Comparison of ENCODE assay signal across 21 mouse cellular contexts in genomic region chr7:16710604-16711003, GRCm38 (mm10). TPM values are rescaled to one million over a fixed set of nuclear protein-coding genes. Genes with fewer than 3 reads are reported as not detected.
DNase-seq lines count a peak whose midpoint lies in the region; ATAC-seq and TF ChIP-seq lines count a peak whose summit lies in the region.
"Had no signal": no experiment of that assay in that cellular context is flagged by ENCODE, and none has a peak within 500 bp of the region (broad histone marks: within the 10 kb centered on the region; RNA-seq: fewer than 3 reads in every experiment).

No protein-coding gene starts in this region.

- H3K79me2 ChIP-seq in heart, adult 2 months (replicated peaks; ENCODE audit: control insufficient read depth, insufficient read depth, low read length), result no peaks in the 10 kb centered on the region

- no peak overlapping the region for H3K9ac ChIP-seq in heart, adult 2 months (ENCODE audit: low read depth, low read length)
- no peak overlapping the region for H3K9ac ChIP-seq in liver, embryonic 14.5 days (replicated peaks)
- H3K9ac ChIP-seq in liver, embryonic 11.5 days (ENCODE audit: low read depth, low read length), result no peak overlapping the region
- H3K9ac ChIP-seq in midbrain, embryonic 13.5 days (replicated peaks), result no peak overlapping the region
- H3K9ac ChIP-seq: embryonic facial prominence, embryonic 12.5 days; limb, embryonic 13.5 days had no signal

- 78% methylated on average over 5 of the region's 5 CpGs for WGBS in heart, adult 2 months
- 54% methylated on average over 5 of the region's 5 CpGs for WGBS in liver, embryonic 14.5 days (ENCODE audit: insufficient replicate concordance)
- 65% methylated on average over 5 of the region's 5 CpGs for WGBS in liver, embryonic 11.5 days
- 78% methylated on average over 5 of the region's 5 CpGs for WGBS in midbrain, embryonic 13.5 days

- no peak overlapping the region for H3K4me3 ChIP-seq in heart, adult 2 months
- H3K4me3 ChIP-seq in liver, embryonic 14.5 days (ENCODE audit: insufficient read depth in 1 of 2, low read depth in 2 of 2, low read length in 2 of 2), result no peak overlapping the region
- H3K4me3 ChIP-seq in liver, embryonic 11.5 days (ENCODE audit: low read depth, low read length), result no peak overlapping the region
- no peak overlapping the region for H3K4me3 ChIP-seq in bone marrow macrophage, adult 2 months (ENCODE audit: insufficient read depth, low read length)
- no peak overlapping the region for H3K4me3 ChIP-seq in midbrain, embryonic 13.5 days (replicated peaks)
- H3K4me3 ChIP-seq: embryonic facial prominence, embryonic 12.5 days; forebrain, embryonic 10.5 days; heart, embryonic 10.5 days; limb, embryonic 13.5 days had no signal

- TF ChIP-seq CTCF in heart, adult 2 months (IDR thresholded peaks at IDR 0.05), result peak; percentile 40
- peak; percentile 51 for TF ChIP-seq CTCF in liver, embryonic 14.5 days (IDR thresholded peaks at IDR 0.05; ENCODE audit: low read depth)
- TF ChIP-seq CTCF in bone marrow macrophage, adult 2 months (IDR thresholded peaks at IDR 0.05; ENCODE audit: low read depth, low read length), result 0 out of 2 replicates have a peak, but pooled peaks have one; percentile 18

- no peaks in the 10 kb centered on the region for H3K36me3 ChIP-seq in heart, adult 2 months (ENCODE audit: control insufficient read depth, insufficient read depth, low read length)
- H3K36me3 ChIP-seq in liver, embryonic 14.5 days (replicated peaks; ENCODE audit: control insufficient read depth, insufficient read depth, low read depth), result no peaks in the 10 kb centered on the region
- no peaks in the 10 kb centered on the region for H3K36me3 ChIP-seq in liver, embryonic 11.5 days (ENCODE audit: control insufficient read depth, insufficient read depth, low read length)
- no peaks in the 10 kb centered on the region for H3K36me3 ChIP-seq in midbrain, embryonic 13.5 days
- H3K36me3 ChIP-seq: embryonic facial prominence, embryonic 12.5 days; forebrain, embryonic 10.5 days; heart, embryonic 10.5 days; limb, embryonic 13.5 days had no signal

- H3K27me3 ChIP-seq in heart, adult 2 months (ENCODE audit: control insufficient read depth, insufficient read depth, low read length), result no peaks in the 10 kb centered on the region
- no peaks in the 10 kb centered on the region for H3K27me3 ChIP-seq in liver, embryonic 14.5 days (ENCODE audit: control insufficient read depth, insufficient read depth, low read length)
- H3K27me3 ChIP-seq in liver, embryonic 11.5 days (replicated peaks; ENCODE audit: control insufficient read depth, insufficient read depth, low read length), result 0 out of 2 replicates have a peak, but pooled peaks cover 7% of the 10 kb centered on the region
- no peaks in the 10 kb centered on the region for H3K27me3 ChIP-seq in midbrain, embryonic 13.5 days
- H3K27me3 ChIP-seq: embryonic facial prominence, embryonic 12.5 days; limb, embryonic 13.5 days had no signal

- no peak for TF ChIP-seq POLR2A in heart, adult 2 months (IDR thresholded peaks at IDR 0.05; ENCODE audit: insufficient read depth, low read depth, low read length)
- no peak for TF ChIP-seq POLR2A in bone marrow macrophage, adult 2 months (IDR thresholded peaks at IDR 0.05; ENCODE audit: borderline replicate concordance, low read depth, low read length)

- TF ChIP-seq EP300 in heart, adult 2 months (IDR thresholded peaks at IDR 0.05; ENCODE audit: insufficient read depth, low read depth, low read length), result no peak
- TF ChIP-seq EP300 in liver, embryonic 14.5 days (IDR thresholded peaks at IDR 0.05; ENCODE audit: low read depth), result no peak

- H3K9me3 ChIP-seq in liver, embryonic 14.5 days (ENCODE audit: control insufficient read depth, low read length), result no peaks in the 10 kb centered on the region
- no peaks in the 10 kb centered on the region for H3K9me3 ChIP-seq in liver, embryonic 11.5 days (ENCODE audit: control insufficient read depth, low read length)
- no peaks in the 10 kb centered on the region for H3K9me3 ChIP-seq in midbrain, embryonic 13.5 days
- H3K9me3 ChIP-seq: embryonic facial prominence, embryonic 12.5 days; forebrain, embryonic 10.5 days; heart, embryonic 10.5 days had no signal

- ATAC-seq in liver, embryonic 14.5 days (ENCODE audit: insufficient read depth), result no peak
- ATAC-seq in liver, embryonic 11.5 days (replicated peaks; ENCODE audit: low FRiP score), result no peak
- ATAC-seq in midbrain, embryonic 13.5 days, result no peak
- ATAC-seq: midbrain, embryonic 16.5 days had no signal

- intact Hi-C loops in heart, adult 2 months (cut with DNase I), result no loop called here
- intact Hi-C loops in heart, postnatal 36 days (cut with DNase I), result no loop called here

- no peak overlapping the region for H3K4me2 ChIP-seq in liver, embryonic 14.5 days (ENCODE audit: low read depth)
- no peak overlapping the region for H3K4me2 ChIP-seq in liver, embryonic 11.5 days
- H3K4me2 ChIP-seq in midbrain, embryonic 13.5 days (replicated peaks), result no peak overlapping the region
- H3K4me2 ChIP-seq: embryonic facial prominence, embryonic 12.5 days; limb, embryonic 13.5 days had no signal

- no peak overlapping the region for H3K27ac ChIP-seq in heart, adult 2 months
- H3K27ac ChIP-seq in liver, embryonic 14.5 days, result no peak overlapping the region
- H3K27ac ChIP-seq in liver, embryonic 11.5 days (ENCODE audit: low read depth, low read length), result no peak overlapping the region
- H3K27ac ChIP-seq in bone marrow macrophage, adult 2 months (ENCODE audit: insufficient read depth, low read depth, low read length), result no peak overlapping the region
- H3K27ac ChIP-seq in midbrain, embryonic 13.5 days, result no peak overlapping the region
- H3K27ac ChIP-seq: embryonic facial prominence, embryonic 12.5 days; forebrain, embryonic 10.5 days; heart, embryonic 10.5 days; limb, embryonic 13.5 days had no signal

- H3K4me1 ChIP-seq in heart, adult 2 months (ENCODE audit: control insufficient read depth, insufficient read depth, low read length), result no peaks in the 10 kb centered on the region
- no peaks in the 10 kb centered on the region for H3K4me1 ChIP-seq in liver, embryonic 14.5 days (replicated peaks; ENCODE audit: control insufficient read depth in 2 of 2, insufficient read depth in 2 of 2, low read length in 1 of 2)
- no peaks in the 10 kb centered on the region for H3K4me1 ChIP-seq in liver, embryonic 11.5 days (replicated peaks; ENCODE audit: control insufficient read depth, insufficient read depth, low read length)
- no peaks in the 10 kb centered on the region for H3K4me1 ChIP-seq in bone marrow macrophage, adult 2 months (ENCODE audit: control insufficient read depth, insufficient read depth, low read length)
- H3K4me1 ChIP-seq in midbrain, embryonic 13.5 days (replicated peaks), result no peaks in the 10 kb centered on the region
- H3K4me1 ChIP-seq: embryonic facial prominence, embryonic 12.5 days had no signal

- DNase-seq in heart, adult 2 months, result no peak
- DNase-seq in heart, postnatal 36 days, result no peak
- DNase-seq in liver, embryonic 14.5 days (ENCODE audit: low read depth in 3 of 3, low spot score in 3 of 3), result no peak
- no peak for DNase-seq in liver, embryonic 11.5 days (ENCODE audit: low spot score)
- DNase-seq in A20 (ENCODE audit: low read depth, low spot score), result peak; percentile 47
- no peak for DNase-seq in T-cell, adult 2 months (ENCODE audit: low spot score)
- DNase-seq: cerebellum, adult 8-10 months; lung, postnatal 36 days had no signal

RNA-seq across cellular contexts. Expression of gene Ceacam9, which starts 11.1 kb away (rescaled TPM):
- total RNA-seq in heart, adult 2 months (2021), result not detected
- not detected in 2 replicates for polyA plus RNA-seq in heart, adult 2 months (2012; rRNA removed)
- total RNA-seq in heart, postnatal 36 days (2021), result not detected
- not detected in 2 replicates for polyA plus RNA-seq in liver, embryonic 14.5 days (2012; rRNA removed)
- not detected in 2 replicates for polyA plus RNA-seq in liver, embryonic 14.5 days (2014; fragmentation: Nextera tagmentation; extraction: Ambion mirVana)
- polyA plus RNA-seq in liver, embryonic 11.5 days (2014; fragmentation: Nextera tagmentation; extraction: Ambion mirVana), result not detected in 2 replicates
- polyA plus RNA-seq in bone marrow macrophage, adult 2 months (2012; ENCODE audit: insufficient read depth, insufficient read length, missing spikeins), result not detected in 2 replicates
- 0.14 TPM in 1 of 2 replicates, not detected in the other for polyA plus RNA-seq in midbrain, embryonic 13.5 days (2015; fragmentation: Nextera tagmentation; extraction: Ambion mirVana)
- total RNA-seq: adrenal gland, postnatal 4 days; gastrocnemius, adult 18-20 months; hematopoietic stem cell, adult 5-6 weeks; layer of hippocampus, postnatal 14 days had no signal
- polyA plus RNA-seq: embryonic facial prominence, embryonic 12.5 days; forebrain, embryonic 10.5 days; heart, embryonic 10.5 days; kidney, embryonic 16.5 days; limb, embryonic 13.5 days; urinary bladder, adult 2 months had no signal

RNA-seq across cellular contexts. Expression of gene Ap2s1, which starts 27.6 kb away (rescaled TPM):
- total RNA-seq in heart, adult 2 months (2021), result 10 to 100 TPM; 69.7 to 75.3 TPM
- polyA plus RNA-seq in heart, adult 2 months (2012; rRNA removed), result 122 and 123 TPM in 2 replicates
- total RNA-seq in heart, postnatal 36 days (2021), result 10 to 100 TPM; 80.0 to 81.8 TPM
- 165 and 175 TPM in 2 replicates for polyA plus RNA-seq in liver, embryonic 14.5 days (2012; rRNA removed)
- 176 and 198 TPM in 2 replicates for polyA plus RNA-seq in liver, embryonic 14.5 days (2014; fragmentation: Nextera tagmentation; extraction: Ambion mirVana)
- polyA plus RNA-seq in liver, embryonic 11.5 days (2014; fragmentation: Nextera tagmentation; extraction: Ambion mirVana), result 289 and 300 TPM in 2 replicates
- 286 and 287 TPM in 2 replicates for polyA plus RNA-seq in bone marrow macrophage, adult 2 months (2012; ENCODE audit: insufficient read depth, insufficient read length, missing spikeins)
- polyA plus RNA-seq in midbrain, embryonic 13.5 days (2015; fragmentation: Nextera tagmentation; extraction: Ambion mirVana), result 360 and 361 TPM in 2 replicates

RNA-seq across cellular contexts. Expression of gene Ceacam15, which starts 35.1 kb away (rescaled TPM):
- not detected for total RNA-seq in heart, adult 2 months (2021)
- 0.14 TPM in 1 of 2 replicates, not detected in the other for polyA plus RNA-seq in heart, adult 2 months (2012; rRNA removed)
- total RNA-seq in heart, postnatal 36 days (2021), result not detected
- polyA plus RNA-seq in liver, embryonic 14.5 days (2012; rRNA removed), result not detected in 2 replicates
- not detected in 2 replicates for polyA plus RNA-seq in liver, embryonic 14.5 days (2014; fragmentation: Nextera tagmentation; extraction: Ambion mirVana)
- not detected in 2 replicates for polyA plus RNA-seq in liver, embryonic 11.5 days (2014; fragmentation: Nextera tagmentation; extraction: Ambion mirVana)
- not detected in 2 replicates for polyA plus RNA-seq in bone marrow macrophage, adult 2 months (2012; ENCODE audit: insufficient read depth, insufficient read length, missing spikeins)
- polyA plus RNA-seq in midbrain, embryonic 13.5 days (2015; fragmentation: Nextera tagmentation; extraction: Ambion mirVana), result not detected in 2 replicates
- total RNA-seq: adrenal gland, postnatal 4 days; gastrocnemius, adult 18-20 months; hematopoietic stem cell, adult 5-6 weeks; layer of hippocampus, postnatal 14 days had no signal
- polyA plus RNA-seq: embryonic facial prominence, embryonic 12.5 days; forebrain, embryonic 10.5 days; kidney, embryonic 16.5 days; limb, embryonic 13.5 days; midbrain, embryonic 16.5 days; urinary bladder, adult 2 months had no signal
